Mouse (Mus musculus): Measurements from ENCODE around the gene Vgll4. TPM values are rescaled to one million over a fixed set of nuclear protein-coding genes. Genes with fewer than 3 reads are reported as not detected.

The Vgll4 gene
- polyA plus RNA-seq, 1 experiment from 2014 or later, result 94.2 TPM

GRCm38 (mm10) chr6:114997471-114997870, 27.7 kb upstream of the Vgll4 start:
- H3K27me3 ChIP-seq, result no peaks in the 10 kb centered on the region
- no peak for ATAC-seq (ENCODE audit: low FRiP score)
- 62% methylated on average over 5 of the region's 5 CpGs for WGBS
- no peak overlapping the region for H3K9ac ChIP-seq
- no peaks in the 10 kb centered on the region for H3K4me1 ChIP-seq
- H3K27ac ChIP-seq, result no peak overlapping the region
- no peak overlapping the region for H3K4me3 ChIP-seq
- H3K36me3 ChIP-seq, result peaks cover 9% of the 10 kb centered on the region; the same call in 1 of the 2 replicates
- no peaks in the 10 kb centered on the region for H3K9me3 ChIP-seq (replicated peaks)
- no peak overlapping the region for H3K4me2 ChIP-seq (replicated peaks)

DNA sequence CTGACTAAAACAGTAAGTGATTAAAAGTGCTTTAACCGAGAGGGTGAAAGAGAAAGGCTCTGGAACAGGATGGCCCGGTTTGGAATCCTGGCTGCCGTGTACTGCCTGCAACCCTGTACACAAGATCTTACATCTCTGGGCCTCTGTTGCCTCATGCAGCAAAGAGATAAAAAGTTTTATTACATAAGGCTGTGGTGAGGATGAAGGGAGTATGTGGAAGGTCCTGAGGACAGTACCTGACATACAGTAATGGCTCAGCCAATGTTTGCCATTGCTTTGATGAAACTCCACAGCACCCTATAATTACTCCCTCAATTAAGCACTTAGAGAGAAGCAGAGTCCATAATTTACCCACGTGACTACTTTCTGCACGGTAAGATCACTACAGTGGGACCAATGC, 27.1 kb upstream of the Vgll4 start:
- no peak overlapping the region for H3K9ac ChIP-seq
- no peak for ATAC-seq (ENCODE audit: low FRiP score)
- H3K4me1 ChIP-seq, result no peaks in the 10 kb centered on the region
- H3K27me3 ChIP-seq, result no peaks in the 10 kb centered on the region
- peaks cover 9% of the 10 kb centered on the region; the same call in 1 of the 2 replicates for H3K36me3 ChIP-seq
- no peak overlapping the region for H3K4me2 ChIP-seq (replicated peaks)
- H3K4me3 ChIP-seq, result no peak overlapping the region
- WGBS, result 92% methylated on average over 5 of the region's 5 CpGs
- no peak overlapping the region for H3K27ac ChIP-seq
- no peaks in the 10 kb centered on the region for H3K9me3 ChIP-seq (replicated peaks)

DNA sequence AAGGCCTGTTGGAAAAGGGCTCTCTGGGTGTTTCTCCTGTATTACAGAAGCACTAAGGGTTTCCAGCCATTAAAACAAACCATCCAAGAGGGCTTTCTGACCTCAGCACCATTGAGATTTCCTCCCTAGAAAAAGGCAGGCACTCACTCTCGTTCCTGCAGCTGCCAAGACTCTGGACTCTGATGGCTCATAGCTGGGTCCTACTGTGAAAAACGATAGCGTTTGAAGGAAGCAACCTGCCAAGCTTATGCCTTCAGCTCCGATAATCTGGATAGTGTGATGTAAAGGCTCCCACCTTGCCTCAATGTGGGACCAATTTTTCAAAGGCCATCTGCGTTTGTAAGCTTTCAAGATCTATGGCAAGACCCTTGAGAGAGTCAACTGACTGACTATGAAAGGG, 24.3 kb upstream of the Vgll4 start:
- ATAC-seq (ENCODE audit: low FRiP score), result no peak
- H3K4me1 ChIP-seq, result no peaks in the 10 kb centered on the region

DNA sequence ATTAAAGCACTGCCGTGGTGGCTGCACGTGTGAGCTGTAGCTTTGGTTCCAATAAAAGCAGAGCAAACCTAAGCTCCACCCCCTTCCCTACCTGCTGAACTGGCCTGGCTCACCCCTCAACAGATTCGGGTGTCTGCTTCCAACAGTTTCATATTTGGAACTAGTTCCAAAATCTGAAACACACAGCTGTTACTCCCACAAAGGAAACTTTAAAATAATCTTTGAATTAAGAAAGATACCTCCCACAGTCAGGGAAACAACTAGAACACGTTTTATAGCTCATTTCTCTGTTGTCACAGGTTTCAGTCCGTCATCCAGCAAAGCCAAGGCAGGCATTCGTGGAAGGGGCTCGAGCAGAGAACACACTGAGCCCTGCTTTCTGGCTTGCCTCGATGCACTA, 23.9 kb upstream of the Vgll4 start:
- Histone ChIP-seq H3K27me3 (no peaks in the 10 kb centered on the region), H3K4me2 (replicated peaks) (no peak overlapping the region), H3K9me3 (replicated peaks) (no peaks in the 10 kb centered on the region), H3K9ac (no peak overlapping the region), H3K27ac (no peak overlapping the region), H3K4me3 (no peak overlapping the region), H3K36me3 (no peaks in the 10 kb centered on the region; the same call in 1 of the 2 replicates), H3K4me1 (no peaks in the 10 kb centered on the region)
- ATAC-seq (ENCODE audit: low FRiP score), result no peak
- 77% methylated on average over 8 of the region's 8 CpGs for WGBS

More for the DNA sequence above, 24.3 kb upstream of the Vgll4 start:
- H3K4me2 ChIP-seq (replicated peaks), result no peak overlapping the region
- no peaks in the 10 kb centered on the region; the same call in 1 of the 2 replicates for H3K36me3 ChIP-seq
- H3K4me3 ChIP-seq, result no peak overlapping the region
- H3K9me3 ChIP-seq (replicated peaks), result no peaks in the 10 kb centered on the region
- no peak overlapping the region for H3K9ac ChIP-seq
- WGBS, result 86% methylated on average over 5 of the region's 5 CpGs
- H3K27me3 ChIP-seq, result no peaks in the 10 kb centered on the region
- H3K27ac ChIP-seq, result no peak overlapping the region

DNA sequence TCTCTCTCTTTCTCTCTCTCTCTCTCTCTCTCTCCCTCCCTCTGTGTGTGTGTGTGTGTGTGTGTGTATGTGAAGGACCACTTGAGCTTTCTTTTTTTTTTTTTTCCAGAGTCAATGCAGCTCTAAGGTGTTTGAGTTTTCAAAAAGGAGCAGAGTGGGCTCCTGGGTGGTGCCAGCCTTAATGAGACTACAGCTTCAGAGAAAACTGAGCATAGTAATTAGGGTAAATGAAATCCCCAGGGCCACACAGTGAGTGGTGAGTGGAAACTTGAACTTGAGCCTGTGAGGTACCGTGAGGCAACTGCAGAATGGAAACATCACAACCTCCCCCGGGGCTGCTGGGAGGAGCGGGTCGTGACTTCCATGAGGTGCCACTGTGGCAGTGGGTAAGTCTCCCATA, 22.1 kb upstream of the Vgll4 start:
- ATAC-seq (ENCODE audit: low FRiP score), result no peak
- WGBS, result 90% methylated on average over 4 of the region's 4 CpGs
- Histone ChIP-seq H3K27ac (no peak overlapping the region), H3K27me3 (no peaks in the 10 kb centered on the region), H3K4me1 (peaks cover 5% of the 10 kb centered on the region; the same call in 1 of the 2 replicates), H3K4me3 (no peak overlapping the region), H3K9ac (no peak overlapping the region), H3K4me2 (replicated peaks) (no peak overlapping the region), H3K9me3 (replicated peaks) (no peaks in the 10 kb centered on the region), H3K36me3 (no peaks in the 10 kb centered on the region)

GRCm38 (mm10) chr6:114988619-114988980, 18.8 kb upstream of the Vgll4 start:
- Histone ChIP-seq H3K9ac (no peak overlapping the region), H3K9me3 (replicated peaks) (no peaks in the 10 kb centered on the region), H3K27me3 (no peaks in the 10 kb centered on the region), H3K27ac (no peak overlapping the region), H3K4me1 (peaks cover 5% of the 10 kb centered on the region; the same call in 1 of the 2 replicates), H3K36me3 (no peaks in the 10 kb centered on the region), H3K4me3 (no peak overlapping the region), H3K4me2 (replicated peaks) (no peak overlapping the region)
- WGBS, result 68% methylated on average over 3 of the region's 3 CpGs
- no peak for ATAC-seq (ENCODE audit: low FRiP score)

GRCm38 (mm10) chr6:114987966-114988618, 18.3 kb upstream of the Vgll4 start:
- Histone ChIP-seq H3K36me3 (no peaks in the 10 kb centered on the region), H3K4me1 (peaks cover 5% of the 10 kb centered on the region; the same call in 1 of the 2 replicates), H3K4me2 (replicated peaks) (no peak overlapping the region), H3K27ac (no peak overlapping the region), H3K9me3 (replicated peaks) (no peaks in the 10 kb centered on the region), H3K4me3 (no peak overlapping the region), H3K9ac (no peak overlapping the region), H3K27me3 (no peaks in the 10 kb centered on the region)
- WGBS, result 73% methylated on average over 7 of the region's 7 CpGs
- ATAC-seq (ENCODE audit: low FRiP score), result no peak

GRCm38 (mm10) chr6:114982671-114983070, 12.9 kb upstream of the Vgll4 start:
- Histone ChIP-seq H3K9me3 (replicated peaks) (no peaks in the 10 kb centered on the region), H3K4me3 (no peak overlapping the region), H3K9ac (no peak overlapping the region), H3K36me3 (no peaks in the 10 kb centered on the region), H3K4me2 (replicated peaks) (no peak overlapping the region), H3K27me3 (no peaks in the 10 kb centered on the region), H3K27ac (no peak overlapping the region), H3K4me1 (no peaks in the 10 kb centered on the region)
- WGBS, result 84% methylated on average over 7 of the region's 7 CpGs
- ATAC-seq (ENCODE audit: low FRiP score), result no peak

DNA sequence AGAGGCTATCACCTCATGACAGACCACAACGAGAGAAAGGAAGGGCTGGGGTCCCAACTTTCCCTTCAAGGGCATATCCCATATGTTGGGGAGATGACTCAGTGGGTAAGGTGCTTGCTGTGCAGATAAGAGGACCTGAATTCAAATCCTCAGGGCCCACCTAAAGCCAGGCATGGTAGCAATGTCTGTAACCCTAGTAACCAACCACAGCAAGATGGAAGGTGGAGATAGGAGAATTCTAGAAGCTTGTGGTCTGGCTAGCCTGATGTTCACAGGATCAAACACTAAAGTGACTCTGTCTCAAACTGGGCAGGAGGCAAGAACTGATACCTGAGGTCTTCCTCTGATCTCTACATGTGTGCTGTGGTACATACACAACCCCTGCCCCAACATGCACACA, 9.9 kb upstream of the Vgll4 start:
- Histone ChIP-seq H3K36me3 (no peaks in the 10 kb centered on the region), H3K4me3 (no peak overlapping the region), H3K27me3 (no peaks in the 10 kb centered on the region), H3K4me1 (no peaks in the 10 kb centered on the region), H3K9ac (no peak overlapping the region), H3K9me3 (replicated peaks) (no peaks in the 10 kb centered on the region), H3K4me2 (replicated peaks) (no peak overlapping the region), H3K27ac (no peak overlapping the region)
- no peak for ATAC-seq (ENCODE audit: low FRiP score)
- WGBS, result 85% methylated on average over 1 of the region's 1 CpGs

DNA sequence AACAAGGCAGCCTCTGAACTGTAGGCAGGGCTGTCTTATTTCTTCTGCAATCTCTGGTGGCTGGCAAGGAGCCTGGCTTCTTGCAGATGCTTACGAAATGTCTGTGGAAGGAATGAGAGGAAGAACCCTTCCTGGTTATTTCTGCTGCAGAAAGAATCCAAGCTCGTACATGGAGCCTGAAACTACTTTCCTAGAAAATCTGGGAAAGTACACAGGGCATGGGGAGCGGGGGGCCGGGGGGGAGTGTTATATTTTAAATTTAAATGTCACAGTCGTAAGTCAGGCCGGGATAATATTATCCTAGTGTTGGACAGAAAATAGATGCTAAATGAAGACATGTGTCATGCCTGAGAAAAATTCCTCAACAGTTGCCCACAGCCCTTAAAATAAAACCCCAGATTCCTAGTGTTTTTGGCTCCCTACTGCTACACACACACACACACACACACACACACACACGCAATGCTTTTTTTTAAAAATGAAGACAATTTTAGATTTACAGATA, 7.2 kb upstream of the Vgll4 start:
- H3K4me3 ChIP-seq, result no peak overlapping the region
- no peak overlapping the region for H3K27ac ChIP-seq
- ATAC-seq (ENCODE audit: low FRiP score), result no peak
- no peaks in the 10 kb centered on the region for H3K9me3 ChIP-seq (replicated peaks)
- no peak overlapping the region for H3K4me2 ChIP-seq (replicated peaks)
- H3K36me3 ChIP-seq, result no peaks in the 10 kb centered on the region
- 82% methylated on average over 7 of the region's 7 CpGs for WGBS
- H3K4me1 ChIP-seq, result no peaks in the 10 kb centered on the region
- H3K9ac ChIP-seq, result no peak overlapping the region
- H3K27me3 ChIP-seq, result no peaks in the 10 kb centered on the region

DNA sequence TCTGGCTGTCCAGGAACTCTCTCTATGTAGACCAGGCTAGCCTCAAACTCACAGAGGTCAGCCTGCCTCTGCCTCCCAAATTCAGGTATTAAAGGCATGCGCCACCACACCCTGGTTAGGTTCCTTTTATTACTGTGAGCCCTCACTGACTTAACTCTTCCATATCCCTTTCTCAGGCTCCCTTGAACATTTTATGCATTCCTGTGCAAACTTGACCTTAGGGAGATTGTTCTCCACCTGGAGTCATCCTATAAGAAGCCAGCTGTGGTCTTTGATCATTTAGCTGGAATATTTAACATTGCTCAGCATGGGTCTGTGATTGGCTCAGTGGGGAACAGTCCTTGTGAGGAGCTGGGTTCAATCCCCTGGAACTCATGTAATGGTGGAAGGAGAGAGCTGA, 4.5 kb upstream of the Vgll4 start:
- H3K9ac ChIP-seq, result no peak overlapping the region
- no peak overlapping the region for H3K4me2 ChIP-seq (replicated peaks)
- no peak overlapping the region for H3K4me3 ChIP-seq
- no peak for ATAC-seq (ENCODE audit: low FRiP score)
- no peaks in the 10 kb centered on the region for H3K9me3 ChIP-seq (replicated peaks)
- H3K4me1 ChIP-seq, result peaks cover 13% of the 10 kb centered on the region
- no peaks in the 10 kb centered on the region for H3K36me3 ChIP-seq
- no peak overlapping the region for H3K27ac ChIP-seq
- peaks cover 5% of the 10 kb centered on the region for H3K27me3 ChIP-seq
- 91% methylated on average over 1 of the region's 1 CpGs for WGBS

GRCm38 (mm10) chr6:114972988-114973387, 3.2 kb upstream of the Vgll4 start:
- no peak overlapping the region for H3K27ac ChIP-seq
- H3K27me3 ChIP-seq, result peaks cover 12% of the 10 kb centered on the region
- peaks cover 17% of the 10 kb centered on the region for H3K4me1 ChIP-seq
- 81% methylated on average over 1 of the region's 1 CpGs for WGBS
- no peak overlapping the region for H3K4me2 ChIP-seq (replicated peaks)
- no peak overlapping the region for H3K4me3 ChIP-seq
- H3K9ac ChIP-seq, result no peak overlapping the region
- no peak for ATAC-seq (ENCODE audit: low FRiP score)
- H3K36me3 ChIP-seq, result no peaks in the 10 kb centered on the region
- H3K9me3 ChIP-seq (replicated peaks), result no peaks in the 10 kb centered on the region

DNA sequence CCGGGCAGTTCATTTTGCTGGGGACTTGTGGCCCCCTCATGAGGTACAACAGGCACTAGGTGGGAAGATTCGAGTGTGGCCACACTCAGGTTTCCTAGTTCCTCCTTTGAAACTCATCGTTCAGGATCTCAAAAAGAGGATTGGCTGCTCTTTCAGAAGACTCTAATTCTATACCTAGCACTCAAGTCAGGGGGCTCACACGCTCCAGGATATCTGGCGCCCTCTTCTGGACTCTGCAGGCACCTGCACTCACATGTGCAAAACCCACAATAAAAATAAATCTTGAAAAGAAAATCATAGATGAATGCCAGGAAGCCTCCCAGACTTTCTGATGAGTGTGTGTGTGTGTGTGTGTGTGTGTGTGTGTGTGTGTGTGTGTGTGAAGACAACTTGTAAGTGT, 1.1 kb upstream of the Vgll4 start:
- Histone ChIP-seq H3K4me2 (replicated peaks) (no peak overlapping the region), H3K4me3 (no peak overlapping the region), H3K9me3 (replicated peaks) (no peaks in the 10 kb centered on the region), H3K27ac (no peak overlapping the region), H3K36me3 (no peaks in the 10 kb centered on the region), H3K27me3 (peaks cover 30% of the 10 kb centered on the region), H3K9ac (no peak overlapping the region), H3K4me1 (peaks cover 24% of the 10 kb centered on the region)
- WGBS, result 70% methylated on average over 5 of the region's 5 CpGs
- no peak for ATAC-seq (ENCODE audit: low FRiP score)
